Mouse (Mus musculus): ENCODE data around the gene Esam.

Gene Esam

GRCm38 (mm10) chr9:37530888-37531705 is 3.2 kb downstream of the Esam start:
- peak; percentile 97 for DNase-seq

GRCm38 (mm10) chr9:37536851-37537250 is 9.0 kb downstream of the Esam start:
- DNase-seq, result no peak

GRCm38 (mm10) chr9:37537658-37538250 is 9.9 kb downstream of the Esam start:
- DNase-seq, result peak; percentile 91

GRCm38 (mm10) chr9:37539170-37540025 is 11.5 kb downstream of the Esam start, which contains the start of gene Vsig2:
Gene Vsig2, plus strand, starts transcription at chr9:37539255.
- peak; percentile 90 for DNase-seq

- peak; percentile 89 for DNase-seq
Measured at GRCm38 (mm10) chr9:37540226-37540625, 12.3 kb downstream of the Esam start.

GRCm38 (mm10) chr9:37540701-37541575 is 13.1 kb downstream of the Esam start:
- DNase-seq, result peak; percentile 81

GRCm38 (mm10) chr9:37541851-37542642 is 14.2 kb downstream of the Esam start:
- peak; percentile 88 for DNase-seq

- peak; percentile 72 for DNase-seq
Measured at GRCm38 (mm10) chr9:37543869-37544440, 16.1 kb downstream of the Esam start.

GRCm38 (mm10) chr9:37544447-37545165 is 16.7 kb downstream of the Esam start:
- DNase-seq, result peak; percentile 97

GRCm38 (mm10) chr9:37545166-37545610 is 17.3 kb downstream of the Esam start:
- DNase-seq, result peak; percentile 94

- DNase-seq, result peak; percentile 96
Measured at GRCm38 (mm10) chr9:37545847-37546452, 18.1 kb downstream of the Esam start.

GRCm38 (mm10) chr9:37546889-37547288 is 19.0 kb downstream of the Esam start:
- no peak for DNase-seq

GRCm38 (mm10) chr9:37550435-37550834 is 22.6 kb downstream of the Esam start:
- no peak for DNase-seq

- DNase-seq, result peak; percentile 87
Measured at GRCm38 (mm10) chr9:37551751-37552531, 24.1 kb downstream of the Esam start.

- peak; percentile 98 for DNase-seq
Measured at GRCm38 (mm10) chr9:37552536-37553293, 24.8 kb downstream of the Esam start, which contains the start of gene Nrgn. Gene Nrgn, minus strand, starts transcription at chr9:37552904.

- DNase-seq, result no peak
Measured at GRCm38 (mm10) chr9:37554279-37554678, 26.4 kb downstream of the Esam start.

GRCm38 (mm10) chr9:37554838-37555748 is 27.2 kb downstream of the Esam start, which contains the start of gene Siae:
Gene Siae, plus strand, starts transcription at chr9:37555698.
- no peak for DNase-seq
